Mouse (Mus musculus) G1E (cell line): ENCODE measurements around the gene Pnpo. TPM values are rescaled to one million over a fixed set of nuclear protein-coding genes. Genes with fewer than 3 reads are reported as not detected.

Experiments
- ATAC-seq: 2 replicates; pipeline ENCODE4 v1.8.0; 2016; ENCODE audit warnings: mild to moderate bottlenecking; ENCODE audit not compliant: insufficient number of reproducible peaks, poor library complexity, low FRiP score, severe bottlenecking; ENCODE audit errors: extremely low read depth
- DNase-seq: peaks from one replicate; pipeline ENCODE4 v3.0.0; 2012; ENCODE audit warnings: low spot score
- H3K27me3 ChIP-seq: 2 replicates; pipeline ENCODE4 v1.6.1; 2012; ENCODE audit warnings: mild to moderate bottlenecking, low read length, inconsistent platforms; ENCODE audit not compliant: insufficient read depth
- H3K36me3 ChIP-seq: replicated peaks from 2 replicates; pipeline ENCODE3; 2012; ENCODE audit warnings: mild to moderate bottlenecking, inconsistent platforms
- H3K4me1 ChIP-seq: 2 replicates; pipeline ENCODE4 v1.6.1; 2012; ENCODE audit warnings: low read depth, low read length, inconsistent platforms, mixed read lengths; ENCODE audit not compliant: insufficient read depth
- H3K4me3 ChIP-seq: 2 replicates; pipeline ENCODE4 v1.5.1; 2012; ENCODE audit warnings: low read depth, mild to moderate bottlenecking, inconsistent platforms, low read length, moderate library complexity, mixed read lengths
- H3K9me3 ChIP-seq: replicated peaks from 2 replicates; pipeline ENCODE4 v1.6.1; 2012; ENCODE audit warnings: inconsistent platforms
- CTCF ChIP-seq: IDR thresholded peaks from 2 replicates; pipeline ENCODE4 v1.5.1; 2012; ENCODE audit warnings: low read depth, low read length, inconsistent platforms, mixed read lengths
- GATA1 ChIP-seq: IDR thresholded peaks from 2 replicates; pipeline ENCODE4 v1.6.1; 2012; ENCODE audit warnings: borderline replicate concordance, low read length, inconsistent platforms, mixed read lengths
- GATA2 ChIP-seq: IDR thresholded peaks from 2 replicates; pipeline ENCODE4 v1.6.1; 2012; ENCODE audit warnings: low read depth, low read length, inconsistent platforms, borderline replicate concordance
- POLR2AphosphoS5 ChIP-seq: IDR thresholded peaks from 2 replicates; pipeline ENCODE4 v1.6.1; 2012; ENCODE audit warnings: low read depth, low read length, inconsistent platforms; ENCODE audit not compliant: insufficient replicate concordance
- TAL1 ChIP-seq: conservative IDR thresholded peaks from 2 replicates; pipeline ENCODE4 v1.6.1; 2012; ENCODE audit warnings: low read depth, low read length, inconsistent platforms, mixed read lengths
- polyA plus RNA-seq: library from polyadenylated mRNA; stranded (reverse); fragments of >175 nt; gene quantifications from 2 replicates; pipeline ENCODE4 v1.2.3, GENCODE M21; 2012
- total RNA-seq, 2 experiments: library from RNA; stranded (forward) in 1 of 2; stranded (reverse) in 1 of 2; fragments of 200-1000 nt in 1 of 2; fragments of >200 nt in 1 of 2; fragmentation: Nextera tagmentation in 1 of 2; gene quantifications; 2 replicates each; pipeline ENCODE4 v1.2.3; 2014 to 2017

Pnpo gene
- total and polyA plus RNA-seq, 3 experiments = 97.1 to 298 (median 123) TPM

GRCm38 (mm10) chr11:96972906-96973305, 29.1 kb upstream of the Pnpo start:
- Histone ChIP-seq H3K4me3 (no peak overlapping the region), H3K9me3 (no peaks in the 10 kb centered on the region), H3K36me3 (peaks cover 67% of the 10 kb centered on the region), H3K4me1 (peaks cover 71% of the 10 kb centered on the region), H3K27me3 (no peaks in the 10 kb centered on the region)
- no peak for DNase-seq
- no peak for ATAC-seq
- TF ChIP-seq CTCF (no peak), GATA2 (no peak), GATA1 (no peak), TAL1 (no peak), POLR2AphosphoS5 (no peak)

- no peak for DNase-seq
- Histone ChIP-seq H3K4me3 (no peak overlapping the region), H3K36me3 (peaks cover 79% of the 10 kb centered on the region), H3K27me3 (no peaks in the 10 kb centered on the region), H3K9me3 (no peaks in the 10 kb centered on the region), H3K4me1 (peaks cover 76% of the 10 kb centered on the region)
- no peak for ATAC-seq
- TF ChIP-seq POLR2AphosphoS5 (no peak; the same call in 1 of the 2 replicates), GATA2 (no peak), CTCF (no peak), GATA1 (no peak), TAL1 (no peak)
Measured at GRCm38 (mm10) chr11:96970341-96970740, 26.6 kb upstream of the Pnpo start.

GRCm38 (mm10) chr11:96969746-96970145, 26.0 kb upstream of the Pnpo start:
- no peak overlapping the region; the same call in 1 of the 2 replicates for H3K4me3 ChIP-seq
- no peaks in the 10 kb centered on the region for H3K27me3 ChIP-seq
- H3K9me3 ChIP-seq = no peaks in the 10 kb centered on the region
- no peak for ATAC-seq
- H3K4me1 ChIP-seq = peaks cover 74% of the 10 kb centered on the region
- no peak for DNase-seq
- no peak for TF ChIP-seq GATA2
- TF ChIP-seq POLR2AphosphoS5 = no peak
- TF ChIP-seq CTCF = no peak
- TF ChIP-seq TAL1 = no peak
- no peak for TF ChIP-seq GATA1
- peaks cover 82% of the 10 kb centered on the region for H3K36me3 ChIP-seq

- Histone ChIP-seq H3K36me3 (peaks cover 86% of the 10 kb centered on the region), H3K4me3 (no peak overlapping the region; the same call in 1 of the 2 replicates), H3K9me3 (no peaks in the 10 kb centered on the region), H3K4me1 (peaks cover 72% of the 10 kb centered on the region), H3K27me3 (no peaks in the 10 kb centered on the region)
- no peak for TF ChIP-seq TAL1
- no peak for TF ChIP-seq CTCF
- TF ChIP-seq POLR2AphosphoS5 = no peak
- TF ChIP-seq GATA2 = no peak
- TF ChIP-seq GATA1 = no peak
- no peak for DNase-seq
- ATAC-seq = no peak; the same call in 1 of the 2 replicates
Measured at GRCm38 (mm10) chr11:96969280-96969722, 25.5 kb upstream of the Pnpo start.

GRCm38 (mm10) chr11:96968476-96968875, 24.7 kb upstream of the Pnpo start:
- H3K36me3 ChIP-seq = peaks cover 86% of the 10 kb centered on the region
- peaks cover 72% of the 10 kb centered on the region for H3K4me1 ChIP-seq
- 0 out of 2 replicates have a peak, but pooled peaks have one; percentile 9 for TF ChIP-seq POLR2AphosphoS5
- no peak for TF ChIP-seq CTCF

GRCm38 (mm10) chr11:96967544-96968269, 23.9 kb upstream of the Pnpo start:
- Histone ChIP-seq H3K9me3 (no peaks in the 10 kb centered on the region), H3K27me3 (no peaks in the 10 kb centered on the region), H3K4me3 (peak overlapping the region; percentile 20; the same call in 1 of the 2 replicates), H3K4me1 (peaks cover 77% of the 10 kb centered on the region), H3K36me3 (peaks cover 87% of the 10 kb centered on the region)
- DNase-seq (no peak), ATAC-seq (no peak)
- no peak for TF ChIP-seq GATA2
- TF ChIP-seq GATA1 = no peak
- TF ChIP-seq TAL1 = peak; percentile 18; the same call in 1 of the 2 replicates

More at GRCm38 (mm10) chr11:96968476-96968875, 24.7 kb upstream of the Pnpo start:
- peak overlapping the region; percentile 34; the same call in 1 of the 2 replicates for H3K4me3 ChIP-seq
- H3K9me3 ChIP-seq = no peaks in the 10 kb centered on the region
- no peaks in the 10 kb centered on the region for H3K27me3 ChIP-seq
- ATAC-seq = no peak
- DNase-seq = no peak
